Mouse (Mus musculus) CD8-positive naive resting alpha-beta T cell, adult 2 months (primary cell): ENCODE results near the gene Chst15.

ENCODE experiments used
- DNase-seq, 2 experiments: peaks; one replicate each; pipeline ENCODE4 v3.0.0; 2022; ENCODE audit warnings: low read depth in 2 of 2, low spot score in 2 of 2

The Chst15 gene

DNA sequence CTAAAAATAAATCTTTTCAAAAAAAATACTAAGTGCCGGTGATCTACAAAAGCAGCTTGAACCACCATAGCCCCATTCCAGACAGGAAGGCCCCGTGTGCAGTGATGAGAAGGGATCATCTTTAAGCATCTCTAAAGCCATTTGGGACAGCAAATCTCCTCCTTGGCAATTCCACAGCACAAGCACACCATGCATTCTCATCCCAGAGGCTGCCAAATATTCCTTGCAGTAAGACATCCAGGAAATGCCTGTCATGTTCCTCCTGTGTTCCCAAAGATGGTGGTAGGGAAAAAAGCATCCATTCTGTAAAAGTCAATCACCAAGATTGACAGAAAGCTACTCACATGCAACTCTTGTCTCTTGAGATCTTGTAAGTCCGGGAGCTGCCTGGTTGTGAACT, 47.4 kb downstream of the Chst15 start:
- no peak for DNase-seq

DNA sequence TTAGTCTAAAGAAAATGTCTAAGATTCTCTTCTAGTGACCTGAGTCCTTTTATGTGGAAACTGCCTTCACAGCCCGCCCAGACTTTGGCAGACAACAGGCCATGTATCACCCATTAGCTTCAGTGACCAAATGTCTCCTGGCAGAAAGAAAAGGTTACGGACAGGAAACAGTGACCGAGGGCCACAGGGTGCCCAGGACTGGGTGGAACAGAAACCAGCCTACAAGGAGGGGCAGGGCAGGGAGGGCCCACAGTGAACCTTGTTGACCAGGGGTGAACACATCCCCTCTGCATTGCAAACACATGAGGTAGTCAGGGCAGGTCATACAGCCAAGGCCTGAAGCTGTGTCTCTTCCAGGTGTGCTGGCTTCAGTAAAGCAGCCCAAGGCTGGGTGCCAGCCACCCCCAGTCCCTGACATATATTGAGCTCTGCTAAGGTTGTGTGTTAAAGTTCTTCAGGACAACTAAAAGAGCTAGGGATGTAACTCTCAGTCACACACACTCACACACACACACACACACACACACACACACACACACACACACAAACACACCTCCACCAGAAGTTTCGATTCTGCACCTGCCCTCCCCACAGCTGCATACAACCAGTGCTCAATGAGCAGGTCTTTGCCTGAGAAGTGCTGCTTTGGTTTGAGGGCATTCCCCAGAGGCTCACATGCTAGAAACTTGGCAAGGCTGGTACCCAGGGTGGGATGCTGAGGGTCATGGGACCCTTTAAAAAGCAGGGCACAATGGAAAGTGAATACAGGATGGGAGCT, 49.1 kb downstream of the Chst15 start:
- DNase-seq = no peak

- no peak for DNase-seq
Observed at GRCm38 (mm10) chr7:132264763-132265162, 52.3 kb downstream of the Chst15 start.

GRCm38 (mm10) chr7:132263186-132263585, 53.8 kb downstream of the Chst15 start:
- no peak for DNase-seq

GRCm38 (mm10) chr7:132262696-132263095, 54.3 kb downstream of the Chst15 start:
- no peak for DNase-seq

DNA sequence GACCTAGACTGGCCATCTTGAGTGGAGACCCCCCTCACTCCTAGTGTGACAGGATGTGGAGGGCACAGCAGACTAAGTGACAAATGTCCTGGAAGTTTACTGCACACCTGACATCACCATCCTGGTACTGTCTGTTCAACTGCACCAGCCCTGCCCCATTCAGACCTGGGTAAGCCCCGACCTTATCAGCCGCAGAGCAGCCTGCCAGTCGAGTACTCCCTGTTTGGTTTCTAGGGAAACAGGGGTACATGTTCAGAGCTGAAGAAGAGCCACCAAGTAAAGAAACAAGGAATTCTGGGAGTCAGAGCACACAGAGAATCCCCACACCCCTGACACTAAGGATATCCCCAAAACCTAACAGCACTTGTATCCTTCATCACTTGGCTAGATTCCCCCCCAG, 55.1 kb downstream of the Chst15 start:
- no peak for DNase-seq

DNA sequence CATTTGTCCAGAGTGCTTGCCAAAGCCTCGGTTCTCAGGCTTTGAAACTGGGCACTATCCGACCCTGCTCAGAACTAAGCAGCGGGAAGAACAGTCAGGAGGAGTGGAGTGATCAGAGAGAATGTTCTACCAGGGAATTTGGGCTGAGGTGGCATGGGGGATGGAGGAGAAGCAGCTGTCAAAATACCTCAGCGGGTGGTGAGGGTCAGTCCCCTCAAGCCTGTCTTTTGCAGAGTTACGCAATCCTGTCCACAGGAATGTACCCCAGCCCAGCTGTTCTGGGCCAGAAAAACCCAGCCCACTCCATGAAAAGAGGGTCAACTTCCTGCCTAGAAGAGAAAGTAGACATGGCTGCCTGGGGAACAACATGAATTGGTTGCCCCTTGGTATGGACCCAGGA, 56.4 kb downstream of the Chst15 start:
- DNase-seq = no peak

DNA sequence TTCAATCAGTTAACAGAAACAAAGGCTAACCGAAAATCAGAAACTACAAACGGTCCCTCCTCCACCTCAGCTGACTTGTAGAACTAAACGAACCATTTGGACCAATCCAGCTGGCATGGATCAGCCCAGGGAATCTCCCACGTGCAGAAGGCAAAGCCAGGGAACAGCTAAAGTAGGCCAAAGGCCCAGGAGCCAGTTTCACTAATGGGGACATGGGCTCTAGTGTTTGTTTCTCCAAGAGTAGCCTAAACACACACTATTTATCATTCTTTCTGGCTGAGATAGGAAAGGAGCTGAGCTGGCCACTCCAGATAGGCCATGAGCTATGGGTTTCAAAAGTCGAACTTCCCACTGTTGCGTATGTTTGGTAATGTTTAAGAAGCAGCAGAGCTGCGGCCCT, 58.2 kb downstream of the Chst15 start:
- DNase-seq = no peak

DNA sequence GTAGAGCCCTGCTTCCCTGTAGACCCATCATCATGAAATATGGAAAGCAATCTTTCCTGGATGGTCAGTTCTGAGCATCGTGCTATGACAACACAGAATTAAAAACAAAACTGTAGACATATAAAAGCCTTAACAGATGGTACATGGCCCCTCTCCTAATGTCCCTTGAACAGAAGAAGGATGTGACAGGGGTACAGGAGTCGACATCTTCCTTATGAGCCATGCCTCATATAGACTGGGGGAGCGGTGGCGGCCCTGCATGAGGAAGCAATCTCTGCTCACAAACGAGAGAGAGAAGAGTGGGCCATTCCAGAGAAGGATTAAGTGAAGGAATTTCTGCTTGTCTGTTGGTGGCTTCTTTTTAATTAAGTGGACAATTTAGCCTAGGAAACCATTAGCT, 58.8 kb downstream of the Chst15 start:
- no peak for DNase-seq

DNA sequence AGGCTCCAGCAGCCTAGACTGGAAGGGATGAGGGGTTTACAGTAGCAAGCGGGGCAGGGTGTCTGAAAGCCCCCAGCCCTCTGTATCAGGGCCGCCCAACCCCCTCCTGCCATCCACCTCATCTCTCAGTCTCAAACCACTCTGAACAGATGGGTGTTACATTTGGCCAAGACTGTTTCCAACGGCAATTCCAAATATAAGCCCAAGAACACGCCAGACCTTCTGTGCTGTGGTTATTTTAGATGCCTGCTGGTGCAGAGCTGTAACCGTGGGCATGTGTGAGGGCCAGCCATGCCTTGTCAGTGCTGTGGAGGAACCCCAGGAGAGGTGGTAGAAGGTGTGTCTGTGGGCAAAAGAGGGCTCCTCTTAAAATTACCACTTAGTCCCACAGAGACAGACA, 63.5 kb downstream of the Chst15 start:
- DNase-seq = no peak

DNA sequence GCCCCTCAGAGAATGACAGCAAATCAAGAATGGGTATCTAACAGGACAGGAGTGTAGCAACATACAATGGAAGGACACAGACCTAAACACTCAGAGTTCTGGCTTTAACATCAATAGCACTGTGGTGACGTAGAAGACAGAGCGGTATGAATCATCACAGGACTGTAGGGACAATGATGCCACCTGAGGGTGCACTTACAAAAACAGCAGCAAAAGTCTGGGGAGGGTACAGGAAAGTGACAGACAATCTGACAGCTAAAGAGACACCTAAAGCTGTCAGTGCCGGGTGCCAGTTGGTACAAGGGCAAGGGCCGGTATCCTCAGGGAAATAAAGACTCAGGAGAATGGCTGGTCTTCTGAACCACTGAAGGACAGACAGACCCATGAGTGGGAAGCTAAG, 64.0 kb downstream of the Chst15 start:
- DNase-seq = no peak

DNA sequence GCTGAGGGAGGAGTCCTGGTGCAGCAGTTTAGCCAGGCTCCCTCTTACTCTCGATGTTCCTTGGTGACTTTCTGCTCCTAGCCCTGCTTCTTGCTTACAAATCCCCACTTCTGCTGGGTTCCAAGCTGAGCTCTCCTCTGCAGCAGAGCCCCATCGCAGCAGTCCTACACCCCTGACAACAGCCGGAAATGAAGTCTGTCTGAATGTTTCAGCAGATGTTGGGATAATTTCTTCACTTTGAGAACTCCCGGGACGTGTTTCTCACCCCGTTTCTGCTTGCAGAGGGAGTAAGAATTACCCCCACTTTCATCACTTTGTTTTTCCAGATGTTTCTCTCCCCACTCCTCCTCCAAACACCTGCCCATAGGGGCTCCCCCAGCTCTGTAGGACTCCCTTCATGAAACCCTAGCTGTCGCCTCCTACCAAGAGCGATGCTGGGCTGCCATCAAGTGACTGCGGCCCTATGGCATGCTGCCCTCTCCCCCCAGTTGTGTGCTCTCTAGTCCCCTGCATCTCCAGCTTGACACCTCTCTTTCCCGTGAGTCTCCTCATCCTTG, 67.4 kb downstream of the Chst15 start:
- no peak for DNase-seq

DNA sequence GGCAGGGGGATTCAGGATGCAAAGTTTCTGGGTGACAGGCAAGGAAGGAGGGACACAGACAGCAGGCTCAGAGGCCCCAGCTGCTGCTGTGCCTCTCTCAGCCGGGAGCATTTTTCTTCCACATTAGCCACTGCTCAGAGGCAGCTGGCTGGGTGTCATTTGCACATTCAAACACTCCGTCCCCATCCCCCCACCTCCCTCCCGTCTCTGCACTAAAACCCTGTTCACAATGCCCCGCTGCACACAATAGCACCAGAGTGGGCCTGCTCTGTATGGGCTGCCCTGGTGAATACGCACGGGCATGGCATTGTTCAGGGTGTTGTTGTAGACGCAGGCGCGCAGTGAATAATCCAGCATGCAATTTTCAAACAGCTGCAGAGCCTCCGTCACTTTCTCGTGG, 69.5 kb downstream of the Chst15 start:
- no peak for DNase-seq

DNA sequence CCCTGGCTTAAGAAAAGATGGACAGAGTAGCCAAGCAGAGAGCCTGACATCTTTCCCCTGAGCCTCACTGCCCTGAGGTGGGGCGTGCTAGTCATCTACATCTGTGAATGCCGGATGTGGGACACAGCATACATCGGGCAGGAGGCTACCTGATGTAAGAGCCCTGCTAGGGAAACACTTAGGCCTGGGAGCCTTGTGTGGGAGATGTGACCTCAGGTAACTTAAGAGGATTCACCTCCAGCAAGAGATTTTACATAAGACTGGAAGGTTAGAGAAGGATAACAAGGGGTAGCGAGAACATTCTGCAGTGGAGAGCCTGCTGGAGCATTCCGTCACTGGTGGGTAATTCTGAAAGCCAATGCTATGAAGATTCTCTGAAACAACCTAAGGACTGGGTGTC, 69.9 kb downstream of the Chst15 start:
- DNase-seq = no peak

- no peak for DNase-seq
Observed at GRCm38 (mm10) chr7:132245730-132246129, 71.3 kb downstream of the Chst15 start.

GRCm38 (mm10) chr7:132244637-132245036, 72.4 kb downstream of the Chst15 start:
- no peak for DNase-seq

DNA sequence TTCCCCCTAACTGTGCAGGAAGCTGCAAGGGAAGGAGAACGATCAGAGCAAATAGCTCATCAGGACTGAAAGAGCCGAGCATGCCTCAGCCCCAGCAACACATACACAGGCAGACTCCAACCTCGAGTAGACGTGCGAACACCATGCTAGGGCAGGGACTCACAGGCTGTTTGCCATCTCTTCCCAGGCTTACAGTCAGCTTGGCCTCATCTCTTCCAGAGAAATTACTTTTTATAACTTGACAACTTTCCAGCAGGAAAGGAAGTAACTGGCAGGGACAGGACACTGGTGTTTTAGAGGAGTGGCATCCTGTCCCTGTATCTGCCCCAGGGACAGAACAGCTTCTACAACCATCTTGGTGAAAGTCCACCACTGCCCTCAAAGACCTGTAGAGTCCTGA, 73.8 kb downstream of the Chst15 start:
- no peak for DNase-seq

DNA sequence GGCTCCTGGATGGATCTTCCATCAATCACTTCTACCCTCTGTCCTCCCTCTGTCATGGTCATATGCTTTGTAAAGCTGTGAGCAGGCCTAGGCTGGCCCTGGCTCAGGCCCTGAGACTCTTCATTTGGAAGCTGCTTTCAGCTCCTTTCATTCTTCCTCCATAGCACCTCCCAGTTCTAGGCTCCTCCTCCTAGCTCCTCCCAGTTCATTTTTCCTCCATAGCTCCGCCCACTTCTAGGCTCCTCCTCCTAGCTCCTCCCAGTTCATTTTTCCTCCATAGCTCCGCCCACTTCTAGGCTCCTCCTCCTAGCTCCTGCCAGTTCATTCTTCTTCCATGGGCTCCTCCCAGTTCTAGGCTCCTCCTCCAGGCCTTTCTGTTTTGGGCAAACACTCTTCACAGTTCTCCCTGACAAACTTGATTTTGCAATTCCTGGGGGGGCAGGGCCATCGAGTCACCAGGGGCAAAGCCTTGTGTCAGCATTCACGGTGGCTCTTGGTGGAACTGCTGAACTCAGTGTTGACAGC, 74.3 kb downstream of the Chst15 start:
- peak in 1 of 2 experiments; percentile 28 for DNase-seq

DNA sequence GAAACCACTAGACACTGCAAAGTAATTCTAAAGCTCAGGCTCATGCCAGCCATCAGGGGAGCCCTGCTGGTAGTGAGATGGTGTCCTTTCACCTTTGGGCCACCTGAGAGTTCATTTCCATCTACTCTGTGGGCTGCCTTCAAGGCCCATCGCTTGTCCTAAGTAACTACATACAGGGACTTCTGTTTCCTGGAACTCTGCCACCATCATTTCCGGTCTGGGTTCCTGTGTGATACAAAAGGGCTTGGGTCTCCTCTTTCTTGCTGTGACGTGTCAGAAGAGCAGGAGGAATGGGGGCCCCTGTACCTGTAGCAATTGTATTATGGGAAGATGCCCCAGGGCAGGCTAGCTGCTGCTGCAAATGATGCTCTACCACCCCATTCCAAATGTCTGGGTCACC, 78.1 kb downstream of the Chst15 start:
- DNase-seq = no peak

- DNase-seq = no peak
Observed at GRCm38 (mm10) chr7:132237191-132237590, 79.8 kb downstream of the Chst15 start.

DNA sequence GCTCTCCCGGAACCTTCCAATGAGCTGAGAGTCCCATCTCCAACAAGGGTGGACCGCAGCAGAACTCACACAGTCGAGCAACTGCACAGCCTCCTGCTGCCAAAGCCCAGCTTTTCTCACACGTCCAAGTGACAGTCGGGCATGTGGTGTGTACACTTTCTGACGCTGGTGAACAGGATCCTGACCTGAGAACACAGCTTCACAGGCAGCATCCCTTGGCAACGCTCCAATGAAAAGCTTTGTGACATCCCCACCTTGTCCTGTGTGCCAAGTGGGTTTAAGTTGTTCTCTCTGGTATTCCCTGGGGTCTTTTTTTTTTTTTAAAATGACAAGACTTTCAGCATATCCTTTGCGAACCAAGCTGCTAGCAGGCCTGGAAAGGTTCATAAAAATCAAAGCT, 80.2 kb downstream of the Chst15 start:
- no peak for DNase-seq

DNA sequence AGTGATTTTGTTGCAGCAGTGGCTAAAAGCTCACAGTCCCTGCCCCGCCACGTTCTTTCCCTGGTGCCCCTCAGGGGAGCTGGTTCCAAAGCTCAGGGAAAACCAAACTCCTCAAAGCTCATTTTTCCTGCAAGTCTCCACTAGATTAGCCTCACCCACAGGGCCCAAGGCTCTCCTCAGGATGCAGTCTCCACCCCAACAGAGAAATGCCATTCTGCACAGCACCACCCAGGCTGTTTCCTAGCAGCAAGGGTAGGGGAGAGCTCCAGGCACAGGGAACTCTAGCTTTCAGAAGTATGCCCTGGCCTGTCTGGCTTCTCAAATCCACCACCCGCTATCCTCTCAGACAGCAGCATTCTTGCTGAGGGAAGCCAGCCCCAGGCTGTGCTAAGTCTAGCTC, 82.8 kb downstream of the Chst15 start:
- DNase-seq = no peak

- DNase-seq = no peak
Observed at GRCm38 (mm10) chr7:132233732-132234131, 83.3 kb downstream of the Chst15 start.
